Mouse (Mus musculus) lung, postnatal 0 days (tissue): ENCODE measurements at regions not wholly inside any gene's neighbourhood (a gene's known extent, or its start where the extent isn't known, plus 50 kb on each side); places are given as distances from the start of the nearest gene placed in this dataset.

Source experiments
- CTCF ChIP-seq: IDR thresholded peaks from 2 replicates; pipeline ENCODE4 v1.5.1; 2016; ENCODE audit warnings: antibody characterized with exemption, mild to moderate bottlenecking
- EP300 ChIP-seq: IDR thresholded peaks from 2 replicates; pipeline ENCODE4 v1.6.1; 2016; ENCODE audit warnings: antibody characterized with exemption, mild to moderate bottlenecking, control low read depth

GRCm38 (mm10) chr9:43498596-43498995, 187.9 kb downstream of the Trim29 start:
- TF ChIP-seq CTCF (no peak), EP300 (no peak)
